Mouse (Mus musculus) thymus, adult 2 months (tissue): ENCODE data around the gene Nfkbib.

Source experiments
- CTCF ChIP-seq: fragments of 200-500 bp; IDR thresholded peaks from 2 replicates; pipeline ENCODE4 v1.5.1; 2012; ENCODE audit warnings: mild to moderate bottlenecking, control low read depth, low read length, moderate library complexity, borderline replicate concordance; ENCODE audit not compliant: control insufficient read depth, poor library complexity, insufficient read depth; ENCODE audit errors: extremely low read depth
- POLR2A ChIP-seq: fragments of 200-500 bp; IDR thresholded peaks from 2 replicates; pipeline ENCODE4 v1.6.1; 2012; ENCODE audit warnings: mild to moderate bottlenecking, low read length, control low read depth, moderate library complexity; ENCODE audit not compliant: control insufficient read depth, poor library complexity, insufficient read depth; ENCODE audit errors: extremely low read depth

GRCm38 (mm10) chr7:28803756-28804155, 36.4 kb upstream of the Nfkbib start:
- TF ChIP-seq CTCF (no peak), POLR2A (no peak)
